In the genomic region with DNA sequence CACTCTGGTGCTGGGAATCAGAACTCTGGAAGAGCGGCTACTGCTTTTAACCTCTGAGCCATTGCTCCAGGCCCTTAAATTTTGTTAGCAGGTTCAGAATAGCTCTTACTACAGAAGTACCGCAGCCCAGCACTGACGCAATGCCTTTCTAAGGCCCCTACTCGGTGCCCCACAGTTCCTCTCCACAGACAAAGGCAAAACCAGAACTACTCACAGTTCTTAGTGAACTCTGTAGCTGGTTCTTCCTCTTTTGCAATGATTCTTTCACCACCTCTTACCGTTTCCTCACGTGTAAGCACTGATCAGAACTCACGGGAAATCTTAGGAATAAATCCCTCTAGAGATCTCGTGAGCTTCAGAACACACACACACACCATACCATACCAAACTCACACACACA, we compare ENCODE assay signal across 16 mouse cellular contexts. TPM values are rescaled to one million over a fixed set of nuclear protein-coding genes. Genes with fewer than 3 reads are reported as not detected.
DNase-seq lines count a peak whose midpoint lies in the region; ATAC-seq and TF ChIP-seq lines count a peak whose summit lies in the region.
"Had no signal": no experiment of that assay in that cellular context is flagged by ENCODE, and none has a peak within 500 bp of the region (broad histone marks: within the 10 kb centered on the region; RNA-seq: fewer than 3 reads in every experiment).

No protein-coding gene starts in this region.

- TF ChIP-seq CTCF in CH12.LX (conservative IDR thresholded peaks at IDR 0.05 in 1 of 2, IDR thresholded peaks at IDR 0.05 in 1 of 2; ENCODE audit: low read depth in 2 of 2, low read length in 2 of 2): no peak

- no peaks in the 10 kb centered on the region for H3K9me3 ChIP-seq in liver, embryonic 12.5 days (replicated peaks)
- H3K9me3 ChIP-seq in CH12.LX (replicated peaks; ENCODE audit: low read length): no peaks in the 10 kb centered on the region
- H3K9me3 ChIP-seq in midbrain, embryonic 13.5 days: no peaks in the 10 kb centered on the region
- H3K9me3 ChIP-seq: embryonic facial prominence, embryonic 13.5 days; forebrain, embryonic 10.5 days; liver, embryonic 13.5 days had no signal

- no peak overlapping the region for H3K4me3 ChIP-seq in liver, embryonic 12.5 days
- H3K4me3 ChIP-seq in CH12.LX (replicated peaks in 1 of 3; ENCODE audit: low read depth in 2 of 3, low read length in 2 of 3, poor library complexity in 1 of 3): no peak overlapping the region
- H3K4me3 ChIP-seq in midbrain, embryonic 13.5 days (replicated peaks): no peak overlapping the region
- H3K4me3 ChIP-seq: embryonic facial prominence, embryonic 13.5 days; forebrain, embryonic 10.5 days; liver, embryonic 13.5 days had no signal

- intact Hi-C loops in left cerebral cortex, postnatal 36 days (cut with DNase I): no loop called here

- TF ChIP-seq POLR2A in CH12.LX (IDR thresholded peaks at IDR 0.05; ENCODE audit: low read depth, low read length): no peak

- ATAC-seq in liver, embryonic 12.5 days: no peak
- peak; percentile 90 to 91 for ATAC-seq in hematopoietic stem cell, adult 5-6 weeks (replicated peaks in 1 of 2; ENCODE audit: insufficient read depth in 1 of 2, low FRiP score in 2 of 2, low TSS enrichment in 1 of 2, low read depth in 1 of 2, poor library complexity in 2 of 2, severe bottlenecking in 2 of 2)
- ATAC-seq in megakaryocyte progenitor cell, adult 5-6 weeks (replicated peaks; ENCODE audit: poor library complexity): peak; percentile 97
- no peak for ATAC-seq in midbrain, embryonic 13.5 days
- ATAC-seq: hindbrain, embryonic 16.5 days had no signal

- no peaks in the 10 kb centered on the region for H3K36me3 ChIP-seq in liver, embryonic 12.5 days
- H3K36me3 ChIP-seq in CH12.LX (replicated peaks in 1 of 2; ENCODE audit: control insufficient read depth in 1 of 2, insufficient read depth in 1 of 2, low read length in 1 of 2): no peaks in the 10 kb centered on the region
- no peaks in the 10 kb centered on the region for H3K36me3 ChIP-seq in midbrain, embryonic 13.5 days
- H3K36me3 ChIP-seq: embryonic facial prominence, embryonic 13.5 days; forebrain, embryonic 10.5 days; liver, embryonic 13.5 days had no signal

- peaks cover 5% of the 10 kb centered on the region; the same call in 1 of the 2 replicates for H3K27me3 ChIP-seq in liver, embryonic 12.5 days (replicated peaks)
- no peaks in the 10 kb centered on the region for H3K27me3 ChIP-seq in CH12.LX (replicated peaks)
- no peaks in the 10 kb centered on the region for H3K27me3 ChIP-seq in midbrain, embryonic 13.5 days
- H3K27me3 ChIP-seq: embryonic facial prominence, embryonic 13.5 days had no signal

- H3K9ac ChIP-seq in liver, embryonic 12.5 days: no peak overlapping the region
- H3K9ac ChIP-seq in CH12.LX (ENCODE audit: insufficient read depth, low read depth): no peak overlapping the region; the same call in 1 of the 2 replicates
- H3K9ac ChIP-seq in midbrain, embryonic 13.5 days (replicated peaks): no peak overlapping the region
- H3K9ac ChIP-seq: embryonic facial prominence, embryonic 13.5 days; liver, embryonic 13.5 days had no signal

- peak; percentile 16 for DNase-seq in liver
- DNase-seq in CH12.LX (ENCODE audit: extremely low read depth): peak; percentile 86
- no peak for DNase-seq in right cerebral cortex, postnatal 14 days
- no peak for DNase-seq in left cerebral cortex, postnatal 36 days (ENCODE audit: low spot score in 2 of 2)
- DNase-seq: cerebellum, adult 9-11 months; kidney, adult 8-10 months; liver, embryonic 13.5 days; thymus, adult 18-20 months had no signal

- dilution Hi-C loops in CH12.LX (cut with MboI; ENCODE audit: extremely low pct_ligation_motif_present, extremely low pct_unique_long_range_greater_than_20kb, low sequenced_read_pairs): no loop called here

- no peak for TF ChIP-seq RAD21 in CH12.LX (IDR thresholded peaks at IDR 0.05; ENCODE audit: low read depth, low read length)

- in situ Hi-C loops in CH12.LX (cut with MboI; ENCODE audit: low pct_ligation_motif_present, low pct_unique_long_range_greater_than_20kb, low sequenced_read_pairs): no loop called here

- H3K27ac ChIP-seq in liver, embryonic 12.5 days: no peak overlapping the region
- H3K27ac ChIP-seq in CH12.LX (ENCODE audit: insufficient read depth, low read depth): no peak overlapping the region
- no peak overlapping the region for H3K27ac ChIP-seq in midbrain, embryonic 13.5 days
- H3K27ac ChIP-seq: embryonic facial prominence, embryonic 13.5 days; forebrain, embryonic 10.5 days; liver, embryonic 13.5 days had no signal

- no peaks in the 10 kb centered on the region for H3K79me2 ChIP-seq in CH12.LX (replicated peaks; ENCODE audit: control insufficient read depth, extremely low read depth, insufficient read depth, poor library complexity, severe bottlenecking)

- no peak overlapping the region for H3K4me2 ChIP-seq in liver, embryonic 12.5 days
- H3K4me2 ChIP-seq in CH12.LX (ENCODE audit: insufficient read depth, low read depth, poor library complexity, severe bottlenecking): peak overlapping the region; percentile 60; the same call in 1 of the 2 replicates
- no peak overlapping the region for H3K4me2 ChIP-seq in midbrain, embryonic 13.5 days (replicated peaks)
- H3K4me2 ChIP-seq: embryonic facial prominence, embryonic 13.5 days; liver, embryonic 13.5 days; midbrain, embryonic 11.5 days had no signal

- no peaks in the 10 kb centered on the region for H3K4me1 ChIP-seq in liver, embryonic 12.5 days
- H3K4me1 ChIP-seq in CH12.LX (ENCODE audit: control insufficient read depth in 1 of 2, insufficient read depth in 2 of 2): peaks cover 7 to 45% of the 10 kb centered on the region in 2 experiments
- peaks cover 7% of the 10 kb centered on the region for H3K4me1 ChIP-seq in midbrain, embryonic 13.5 days (replicated peaks)
- H3K4me1 ChIP-seq: liver, embryonic 13.5 days had no signal

- peak; percentile 82 for TF ChIP-seq EP300 in CH12.LX (IDR thresholded peaks at IDR 0.05; ENCODE audit: low read length)

- WGBS in liver, embryonic 12.5 days (ENCODE audit: insufficient replicate concordance): 30% methylated on average over 8 of the region's 8 CpGs
- 81% methylated on average over 8 of the region's 8 CpGs for WGBS in midbrain, embryonic 13.5 days

TF ChIP-seq in CH12.LX, 34 proteins besides CTCF, POLR2A, EP300 and RAD21 (continues in another document):
- TF ChIP-seq CHD1 (IDR thresholded peaks at IDR 0.05; ENCODE audit: low read depth, low read length) (no peak), JUN (IDR thresholded peaks at IDR 0.05; ENCODE audit: insufficient read depth, low read depth, low read length) (no peak), TCF12 (IDR thresholded peaks at IDR 0.05; ENCODE audit: low read depth, low read length) (no peak), KAT2A (IDR thresholded peaks at IDR 0.05; ENCODE audit: insufficient replicate concordance, low read length) (no peak), TBP (conservative IDR thresholded peaks at IDR 0.05; ENCODE audit: low read depth, low read length) (no peak), MAZ (IDR thresholded peaks at IDR 0.05; ENCODE audit: low read depth, low read length) (no peak), RCOR1 (conservative IDR thresholded peaks at IDR 0.05; ENCODE audit: low read depth, low read length) (0 out of 2 replicates have a peak, but pooled peaks have one; percentile 14), SIN3A (IDR thresholded peaks at IDR 0.05; ENCODE audit: low read length) (0 out of 2 replicates have a peak, but pooled peaks have one; percentile 35), ETS1 (conservative IDR thresholded peaks at IDR 0.05; ENCODE audit: low read depth, low read length) (peak; percentile 75), PAX5 (IDR thresholded peaks at IDR 0.05; ENCODE audit: low read length) (no peak), USF1 (IDR thresholded peaks at IDR 0.05; ENCODE audit: low read depth, low read length) (no peak), UBTF (IDR thresholded peaks at IDR 0.05; ENCODE audit: low read depth, low read length) (no peak), NELFE (IDR thresholded peaks at IDR 0.05; ENCODE audit: low read depth, low read length) (no peak), BHLHE40 (IDR thresholded peaks at IDR 0.05; ENCODE audit: low read depth, low read length) (peak; percentile 98), E2F4 (IDR thresholded peaks at IDR 0.05; ENCODE audit: insufficient replicate concordance, low read depth, low read length) (no peak), POLR2AphosphoS2 (IDR thresholded peaks at IDR 0.05; ENCODE audit: low read depth, low read length) (no peak), MAX (IDR thresholded peaks at IDR 0.05; ENCODE audit: low read length) (no peak; the same call in 1 of the 2 replicates), JUND (conservative IDR thresholded peaks at IDR 0.05; ENCODE audit: low read depth, low read length) (peak; percentile 69), ZNF384 (IDR thresholded peaks at IDR 0.05; ENCODE audit: low read depth, low read length) (no peak), MXI1 (IDR thresholded peaks at IDR 0.05; ENCODE audit: low read depth, low read length) (no peak), MAFK (IDR thresholded peaks at IDR 0.05; ENCODE audit: insufficient replicate concordance, low read length) (no peak), CHD2 (IDR thresholded peaks at IDR 0.05; ENCODE audit: low read length) (no peak; the same call in 1 of the 2 replicates), SMC3 (IDR thresholded peaks at IDR 0.05; ENCODE audit: low read depth, low read length) (no peak), ZKSCAN1 (IDR thresholded peaks at IDR 0.05; ENCODE audit: borderline replicate concordance, low read depth, low read length) (peak; percentile 96), HCFC1 (IDR thresholded peaks at IDR 0.05; ENCODE audit: low read depth, low read length) (no peak; the same call in 1 of the 2 replicates), MEF2A (IDR thresholded peaks at IDR 0.05; ENCODE audit: borderline replicate concordance, low read depth, low read length) (peak; percentile 35; the same call in 1 of the 2 replicates), MYC (IDR thresholded peaks at IDR 0.05; ENCODE audit: low read depth, low read length) (no peak), GABPA (IDR thresholded peaks at IDR 0.05; ENCODE audit: insufficient replicate concordance, low read depth, low read length) (no peak), ZMIZ1 (IDR thresholded peaks at IDR 0.05; ENCODE audit: low read depth, low read length) (no peak)

RNA-seq across cellular contexts. Expression of gene Kdm7a, which starts 24.1 kb away (rescaled TPM):
- polyA plus RNA-seq in liver, embryonic 12.5 days (2016; fragmentation: Nextera tagmentation; extraction: Ambion mirVana): 13.8 and 15.6 TPM in 2 replicates
- total RNA-seq in CH12.LX (2012; rRNA removed) (1.0 and 1.7 TPM in 2 replicates), CH12.LX (2014; rRNA removed) (2.1 TPM in 2 replicates)
- polyA plus RNA-seq in CH12.LX (2012; ENCODE audit: insufficient read length, low read depth): 1.6 TPM in 2 replicates
- 27.6 and 29.4 TPM in 2 replicates for total RNA-seq in hematopoietic stem cell, adult 5-6 weeks (2017)
- total RNA-seq in megakaryocyte progenitor cell, adult 5-6 weeks (2015): 11.4 and 12.5 TPM in 2 replicates
- total RNA-seq in megakaryocyte progenitor cell, adult 5-6 weeks (2017): 9.0 and 11.4 TPM in 2 replicates
- polyA plus RNA-seq in midbrain, embryonic 13.5 days (2015; fragmentation: Nextera tagmentation; extraction: Ambion mirVana): 12.2 and 13.0 TPM in 2 replicates
- 10 to 100 TPM; 29.8 to 41.9 TPM for total RNA-seq in left cerebral cortex, postnatal 36 days (2021)

Comparison
In these comparisons a context has a peak if more than half of its experiments do, and no peak if none do; other contexts are left out.
1. DNase-seq: peak in liver (single experiment) and CH12.LX (single experiment); none in right cerebral cortex, postnatal 14 days (single experiment) and left cerebral cortex, postnatal 36 days (0 of 2).
2. ATAC-seq: peak in hematopoietic stem cell, adult 5-6 weeks (2 of 2) and megakaryocyte progenitor cell, adult 5-6 weeks (single experiment); none in liver, embryonic 12.5 days (single experiment) and midbrain, embryonic 13.5 days (single experiment).